Mouse (Mus musculus) lung, postnatal 36 days (tissue): ENCODE data around the gene 1700037C18Rik.

Experiments
- DNase-seq: peaks from one replicate; pipeline ENCODE4 v3.0.0; 2022; ENCODE audit warnings: mixed read lengths

1700037C18Rik gene

DNA sequence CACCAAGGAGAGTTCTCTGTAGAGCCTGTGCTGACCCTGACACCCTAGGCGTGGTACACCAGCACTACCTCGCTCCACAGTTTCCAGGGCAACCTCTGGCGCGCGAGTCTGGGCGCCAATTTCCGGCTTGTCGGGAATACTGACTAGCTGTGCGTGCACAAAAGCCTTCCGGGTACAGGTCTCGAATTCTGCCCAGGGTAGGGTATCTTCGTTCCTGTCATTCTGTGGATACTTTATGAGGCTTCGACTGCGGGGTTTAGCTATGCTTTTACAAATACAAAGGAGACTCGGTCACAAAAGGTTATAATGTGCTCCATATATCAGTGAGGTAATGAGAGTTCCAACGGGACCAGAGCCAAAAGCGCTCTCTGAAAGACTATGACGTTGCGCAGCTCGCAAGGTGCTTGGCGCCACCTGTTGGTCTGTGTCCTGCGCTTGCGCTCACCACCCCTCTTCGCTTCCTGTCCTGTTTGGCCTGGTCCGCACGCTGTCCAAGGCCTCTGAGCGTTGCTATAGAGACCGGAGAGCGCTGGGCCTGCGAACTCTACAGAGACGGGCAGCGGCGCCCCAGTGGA is at the start of gene 1700037C18Rik, which contains the start of gene Cluap1:
Gene 1700037C18Rik (minus strand): TSS at position 153 of the 575 bp plus-strand sequence.
Gene Cluap1 (plus strand): TSS at position 265 of the 575 bp plus-strand sequence.
- peak; percentile 97 for DNase-seq

- peak; percentile 72 for DNase-seq
These were observed 47.9 kb upstream of the 1700037C18Rik start for GRCm38 (mm10) chr16:3956369-3956768.

- DNase-seq, result no peak
These were observed 42.7 kb upstream of the 1700037C18Rik start for GRCm38 (mm10) chr16:3951141-3951540.

DNA sequence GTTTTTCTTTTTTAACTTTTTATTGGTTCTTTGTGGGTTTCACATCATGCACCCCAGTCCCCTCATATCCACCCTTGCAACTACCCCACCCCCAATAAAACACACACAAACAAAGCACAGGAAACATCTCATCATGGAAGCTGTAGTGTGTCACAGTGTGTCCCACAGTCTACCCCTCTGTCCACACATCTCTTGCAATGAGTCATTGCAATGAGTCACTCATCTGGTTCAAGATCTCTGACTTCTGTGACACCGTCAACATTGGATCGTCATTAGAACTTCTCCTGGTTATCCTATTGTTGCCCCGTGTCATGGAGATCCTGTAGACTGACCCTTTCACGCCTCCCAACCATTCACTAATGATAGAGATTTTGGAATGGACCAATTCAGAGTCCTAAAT is 26.2 kb upstream of the 1700037C18Rik start:
- no peak for DNase-seq

- DNase-seq, result peak; percentile 77
These were observed 25.6 kb upstream of the 1700037C18Rik start for GRCm38 (mm10) chr16:3934091-3934490.

GRCm38 (mm10) chr16:3933536-3933935 is 25.0 kb upstream of the 1700037C18Rik start:
- no peak for DNase-seq

- peak; percentile 47 for DNase-seq
These were observed 20.7 kb upstream of the 1700037C18Rik start for GRCm38 (mm10) chr16:3929151-3929550.

GRCm38 (mm10) chr16:3928582-3928981 is 20.1 kb upstream of the 1700037C18Rik start:
- no peak for DNase-seq

- DNase-seq, result peak; percentile 64
These were observed 15.5 kb upstream of the 1700037C18Rik start for GRCm38 (mm10) chr16:3923966-3924365.

GRCm38 (mm10) chr16:3923515-3923914 is 15.0 kb upstream of the 1700037C18Rik start:
- no peak for DNase-seq

GRCm38 (mm10) chr16:3920756-3921155 is 12.3 kb upstream of the 1700037C18Rik start:
- DNase-seq, result no peak

GRCm38 (mm10) chr16:3909118-3909517 is 629 bp upstream of the 1700037C18Rik start:
- DNase-seq, result no peak

DNA sequence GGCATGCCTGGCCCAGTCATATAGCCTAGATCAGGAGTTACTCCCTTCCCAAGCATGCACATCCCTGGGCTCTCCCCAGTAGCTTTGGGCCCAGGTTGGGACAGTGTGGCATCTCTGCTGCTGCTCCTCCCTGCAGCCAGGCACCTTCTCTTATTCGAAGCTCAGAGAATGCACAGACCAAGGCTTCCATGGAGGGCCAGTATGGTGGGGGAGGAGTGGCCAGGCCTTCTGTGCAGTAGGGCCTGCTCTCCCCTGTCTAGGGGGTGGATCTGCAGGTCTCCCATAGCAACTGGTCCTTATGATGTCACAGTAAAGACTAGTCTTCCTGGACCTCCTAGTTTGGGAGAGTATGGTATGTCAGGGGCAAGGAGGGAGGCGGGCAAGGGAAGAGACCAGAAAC is 1.0 kb downstream of the 1700037C18Rik start:
- no peak for DNase-seq

DNA sequence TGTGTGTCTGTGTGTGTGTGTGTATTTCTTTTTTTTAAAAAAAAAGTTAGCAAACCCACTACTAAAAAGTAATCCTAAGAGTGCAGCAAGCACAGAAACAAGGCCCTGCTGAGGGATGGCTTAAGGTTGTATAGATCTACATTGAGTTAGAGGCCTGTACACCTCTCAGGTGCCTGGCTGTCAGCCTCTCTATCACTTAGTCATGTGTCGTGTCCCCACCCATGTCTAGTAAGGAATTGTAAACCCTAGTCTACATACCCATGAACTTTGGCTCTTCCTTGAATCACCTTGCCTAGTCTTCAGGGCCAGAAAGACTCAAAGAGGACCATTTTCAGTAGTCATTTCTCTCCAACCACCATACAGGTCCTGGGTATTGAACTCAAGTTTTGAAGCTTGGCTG is 11.9 kb downstream of the 1700037C18Rik start:
- no peak for DNase-seq

DNA sequence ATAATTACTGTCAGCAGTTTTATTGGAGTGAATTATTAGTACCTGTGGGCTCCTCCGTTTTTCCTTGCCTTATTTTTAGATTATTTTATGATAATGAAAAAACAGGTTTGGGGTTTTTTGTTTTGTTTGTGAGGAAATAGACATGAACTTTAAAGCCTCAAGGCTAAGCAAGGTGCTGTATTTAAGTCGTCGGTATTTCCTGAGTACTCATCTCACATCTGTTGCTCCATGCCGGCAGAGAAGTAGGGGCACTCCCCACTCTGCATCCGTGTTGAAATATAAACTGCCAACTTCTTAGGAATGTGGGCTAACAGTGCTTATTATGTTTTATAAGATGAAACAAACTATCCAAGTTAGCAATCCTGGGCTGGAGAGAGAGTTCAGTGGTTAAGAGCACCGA is 12.4 kb downstream of the 1700037C18Rik start:
- no peak for DNase-seq

DNA sequence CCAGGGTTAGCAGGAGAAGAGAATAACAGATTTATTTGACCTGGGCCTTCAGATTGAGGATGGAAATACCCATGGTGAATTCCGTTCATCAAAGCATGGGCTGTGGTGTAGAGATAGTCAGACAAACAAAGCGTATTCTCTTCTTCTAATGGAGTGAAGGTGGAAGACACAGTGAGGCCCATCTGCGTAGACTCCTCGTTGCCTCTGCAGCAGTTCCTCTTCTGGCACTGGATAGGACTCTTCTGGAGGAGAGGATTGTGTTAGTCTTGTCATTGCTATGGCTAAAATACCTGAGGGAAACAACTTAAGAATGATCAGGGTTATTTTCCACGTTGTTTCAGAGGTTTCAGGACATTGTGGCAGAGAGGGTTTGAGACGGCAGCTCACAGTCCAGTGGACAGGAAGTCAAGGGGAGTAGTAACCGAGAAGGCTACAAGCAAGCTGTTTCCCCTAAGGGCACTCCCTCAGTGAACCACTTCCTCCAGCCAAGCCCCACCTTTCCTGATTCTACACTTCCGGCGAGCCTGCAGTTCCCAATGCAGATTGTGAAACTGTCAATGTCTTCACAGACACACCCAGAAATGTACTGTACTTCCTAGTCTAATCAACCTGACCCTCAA is 13.2 kb downstream of the 1700037C18Rik start:
- peak; percentile 82 for DNase-seq

GRCm38 (mm10) chr16:3893739-3894138 is 14.8 kb downstream of the 1700037C18Rik start:
- no peak for DNase-seq

GRCm38 (mm10) chr16:3891621-3892295 is 16.7 kb downstream of the 1700037C18Rik start:
- DNase-seq, result no peak

DNA sequence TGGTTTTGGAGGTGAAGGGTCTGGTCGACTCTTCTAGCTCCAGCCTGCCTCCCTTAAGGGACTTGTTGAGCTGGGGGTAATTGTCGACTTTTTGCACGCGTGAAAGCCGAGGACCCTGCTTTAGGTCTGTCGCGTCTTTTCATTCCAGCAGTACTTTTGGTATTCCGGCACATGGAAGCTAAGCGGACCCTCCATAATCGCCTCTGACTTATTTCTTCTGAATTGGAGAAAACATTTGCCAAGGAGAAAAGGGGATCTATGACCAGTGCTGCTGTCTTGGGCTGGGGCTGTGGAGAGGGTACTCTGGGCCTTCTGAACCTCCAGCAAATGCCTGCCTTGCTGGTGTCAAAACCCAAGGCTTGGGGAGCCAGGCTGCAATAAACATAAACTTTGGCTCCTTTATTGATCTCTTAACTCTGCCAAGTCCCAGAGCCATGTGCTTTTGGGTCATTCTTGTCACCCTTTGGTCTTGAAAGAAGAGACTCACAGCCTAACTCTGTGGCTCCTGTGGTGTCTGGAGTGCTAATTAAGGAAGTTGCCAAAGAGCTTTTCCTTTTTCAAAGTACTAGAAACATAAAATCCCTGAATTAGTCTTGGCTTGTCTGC is 23.3 kb downstream of the 1700037C18Rik start:
- DNase-seq, result peak; percentile 23

DNA sequence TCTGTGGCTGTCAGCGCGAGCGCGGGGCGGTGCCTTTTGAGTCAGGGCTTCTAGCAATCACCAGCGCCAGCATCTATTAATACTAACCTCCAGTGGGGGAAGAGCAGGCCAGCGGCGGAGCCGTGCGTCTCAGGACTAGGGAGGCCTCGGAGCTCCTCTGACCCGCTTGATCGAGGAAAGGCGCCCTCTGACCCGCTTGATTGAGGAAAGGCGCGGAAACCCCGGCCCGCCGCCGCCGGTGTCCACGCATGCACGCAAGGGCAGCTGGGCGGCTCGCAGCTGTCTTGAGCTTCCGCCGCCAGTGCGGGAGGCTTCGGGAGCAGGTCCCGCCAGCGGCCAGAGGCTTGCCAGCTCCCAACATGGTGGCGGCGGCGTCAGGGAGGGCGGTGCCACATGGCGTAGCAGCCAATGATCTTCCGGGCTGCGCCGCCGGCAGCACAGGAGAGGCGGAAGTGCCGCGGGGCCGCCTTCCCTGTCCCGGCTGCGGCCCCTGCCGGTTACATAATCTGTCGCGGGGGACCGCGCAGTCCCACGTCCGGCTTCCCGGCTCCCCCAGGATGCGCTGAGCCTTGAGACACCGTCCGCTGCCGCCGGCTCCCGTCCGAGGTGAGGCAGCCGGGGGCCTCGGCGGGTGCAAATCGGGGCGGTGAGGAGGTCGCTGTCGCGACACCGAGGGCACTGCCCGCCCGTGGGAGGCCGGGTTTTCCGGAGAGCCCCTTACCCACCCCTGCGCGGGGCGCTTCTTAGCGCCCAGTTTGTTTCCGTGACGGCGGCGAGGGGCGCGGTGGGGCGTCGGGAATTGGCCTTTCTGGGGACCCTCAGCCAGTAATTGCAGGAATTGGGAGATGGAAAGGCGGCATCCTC is 24.1 kb downstream of the 1700037C18Rik start, which contains the start of the genes Zfp597 and Gm20695:
Gene Zfp597 (minus strand): TSS at position 361 of the 864 bp plus-strand sequence.
Gene Gm20695 (plus strand): TSS at position 448 of the 864 bp plus-strand sequence.
- peak; percentile 95 for DNase-seq

GRCm38 (mm10) chr16:3876346-3876745 is 32.1 kb downstream of the 1700037C18Rik start:
- DNase-seq, result no peak
